Mouse (Mus musculus) olfactory bulb, adult 2 months (tissue): Measurements from ENCODE around the gene Mettl21e. TPM values are rescaled to one million over a fixed set of nuclear protein-coding genes. Genes with fewer than 3 reads are reported as not detected.
"Not testable (repeated sequence)": the region's sequence is repeated elsewhere in the genome, so short reads cannot be mapped to it uniquely, and the experiment has no call there.

Experiments
- H3K27ac ChIP-seq: fragments of 200-500 bp; 2 replicates; pipeline ENCODE4 v1.5.1; 2012; ENCODE audit warnings: low read depth, low read length; ENCODE audit not compliant: insufficient read depth
- H3K4me1 ChIP-seq: fragments of 200-500 bp; 2 replicates; pipeline ENCODE4 v1.6.1; 2012; ENCODE audit warnings: low read length; ENCODE audit not compliant: control insufficient read depth, insufficient read depth
- H3K4me3 ChIP-seq: fragments of 200-500 bp; 2 replicates; pipeline ENCODE4 v1.5.1; 2012; ENCODE audit warnings: mild to moderate bottlenecking, low read depth, low read length, moderate library complexity; ENCODE audit not compliant: insufficient read depth
- CTCF ChIP-seq: fragments of 200-500 bp; IDR thresholded peaks from 2 replicates; pipeline ENCODE4 v1.5.1; 2012; ENCODE audit warnings: low read depth, mild to moderate bottlenecking, low read length, moderate library complexity; ENCODE audit not compliant: insufficient read depth
- POLR2A ChIP-seq: fragments of 200-500 bp; IDR thresholded peaks from 2 replicates; pipeline ENCODE4 v1.6.1; 2012; ENCODE audit warnings: mild to moderate bottlenecking, low read depth, low read length, moderate library complexity; ENCODE audit not compliant: insufficient read depth
- WGBS: fragments of 180-500 bp; shearing (Covaris S2); methylation state at CpG from one replicate; pipeline ENCODE4 v1.1.7; 2018; 5-methylcytosine and 5-hydroxymethylcytosine counted together
- polyA plus RNA-seq: library from polyadenylated mRNA; stranded (reverse); fragments of >200 nt; gene quantifications from 2 replicates; pipeline ENCODE4 v1.2.4, GENCODE M21; 2012; ENCODE audit warnings: low replicate concordance; ENCODE audit not compliant: missing spikeins, insufficient read depth, insufficient read length

Gene Mettl21e
- not detected in 2 replicates for polyA plus RNA-seq

GRCm38 (mm10) chr1:44218876-44219275, at the start of gene Mettl21e:
Gene Mettl21e (minus strand): TSS chr1:44218961.
- 27% methylated on average over 1 of the region's 1 CpGs for WGBS
- no peaks in the 10 kb centered on the region for H3K4me1 ChIP-seq
- no peak within 1 kb of the TSS for H3K4me3 ChIP-seq
- no peak within 1 kb of the TSS for H3K27ac ChIP-seq
- TF ChIP-seq POLR2A (no peak), CTCF (no peak)

GRCm38 (mm10) chr1:44240440-44240839, 21.7 kb upstream of the Mettl21e start:
- not testable (repeated sequence) for H3K4me3 ChIP-seq, H3K27ac ChIP-seq, H3K4me1 ChIP-seq
- 86% methylated on average over 2 of the region's 2 CpGs for WGBS

- TF ChIP-seq CTCF (no peak), POLR2A (no peak)
- 95% methylated on average over 3 of the region's 3 CpGs for WGBS
- no peak overlapping the region for H3K27ac ChIP-seq
- no peak overlapping the region for H3K4me3 ChIP-seq
- no peaks in the 10 kb centered on the region for H3K4me1 ChIP-seq
Observed at GRCm38 (mm10) chr1:44239969-44240368, 21.2 kb upstream of the Mettl21e start.

GRCm38 (mm10) chr1:44237305-44237704, 18.5 kb upstream of the Mettl21e start:
- TF ChIP-seq CTCF (no peak), POLR2A (no peak)
- 87% methylated on average over 2 of the region's 2 CpGs for WGBS
- no peak overlapping the region for H3K27ac ChIP-seq

GRCm38 (mm10) chr1:44235311-44235710, 16.6 kb upstream of the Mettl21e start:
- Histone ChIP-seq H3K27ac (no peak overlapping the region), H3K4me3 (no peak overlapping the region), H3K4me1 (no peaks in the 10 kb centered on the region)
- 82% methylated on average over 2 of the region's 2 CpGs for WGBS
- TF ChIP-seq POLR2A (no peak), CTCF (no peak)

More at GRCm38 (mm10) chr1:44237305-44237704, 18.5 kb upstream of the Mettl21e start:
- no peak overlapping the region for H3K4me3 ChIP-seq
- no peaks in the 10 kb centered on the region for H3K4me1 ChIP-seq

DNA sequence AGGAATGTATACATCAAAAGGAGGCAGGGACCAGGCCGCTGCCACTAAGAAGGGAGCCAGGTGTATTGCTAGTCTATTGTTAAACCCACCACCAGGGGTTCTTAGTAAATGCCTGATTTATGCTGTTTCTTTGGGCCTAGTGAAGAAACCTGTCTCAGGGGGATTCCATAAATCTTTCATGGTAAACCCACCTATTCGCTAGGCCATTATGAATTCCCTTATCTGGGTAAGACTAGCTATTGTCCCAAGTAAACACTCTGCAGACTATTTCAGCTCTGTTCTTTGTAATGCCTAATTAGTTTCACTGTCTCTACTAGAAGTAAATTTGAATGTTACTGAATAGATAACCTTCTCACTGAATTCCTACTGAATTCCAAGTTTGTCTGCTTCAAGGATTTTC, 15.8 kb upstream of the Mettl21e start:
- 90% methylated on average over 2 of the region's 2 CpGs for WGBS
- not testable (repeated sequence) for H3K4me1 ChIP-seq, H3K27ac ChIP-seq, H3K4me3 ChIP-seq

GRCm38 (mm10) chr1:44229044-44229443, 10.3 kb upstream of the Mettl21e start:
- no peak overlapping the region for H3K4me3 ChIP-seq
- H3K27ac ChIP-seq = no peak overlapping the region
- WGBS = 44% methylated on average over 2 of the region's 2 CpGs
- TF ChIP-seq POLR2A (no peak), CTCF (no peak)
- no peaks in the 10 kb centered on the region for H3K4me1 ChIP-seq

- 87% methylated on average over 2 of the region's 2 CpGs for WGBS
- TF ChIP-seq CTCF (no peak), POLR2A (no peak)
- Histone ChIP-seq H3K4me1 (no peaks in the 10 kb centered on the region), H3K27ac (no peak overlapping the region), H3K4me3 (no peak overlapping the region)
Observed at GRCm38 (mm10) chr1:44217118-44217517, 1.6 kb downstream of the Mettl21e start.

- H3K27ac ChIP-seq = no peak overlapping the region
- no peaks in the 10 kb centered on the region for H3K4me1 ChIP-seq
- H3K4me3 ChIP-seq = no peak overlapping the region
- no peak for TF ChIP-seq CTCF
- TF ChIP-seq POLR2A = no peak
- WGBS = 52% methylated on average over 2 of the region's 2 CpGs
Observed at GRCm38 (mm10) chr1:44216352-44217116, 2.2 kb downstream of the Mettl21e start.

DNA sequence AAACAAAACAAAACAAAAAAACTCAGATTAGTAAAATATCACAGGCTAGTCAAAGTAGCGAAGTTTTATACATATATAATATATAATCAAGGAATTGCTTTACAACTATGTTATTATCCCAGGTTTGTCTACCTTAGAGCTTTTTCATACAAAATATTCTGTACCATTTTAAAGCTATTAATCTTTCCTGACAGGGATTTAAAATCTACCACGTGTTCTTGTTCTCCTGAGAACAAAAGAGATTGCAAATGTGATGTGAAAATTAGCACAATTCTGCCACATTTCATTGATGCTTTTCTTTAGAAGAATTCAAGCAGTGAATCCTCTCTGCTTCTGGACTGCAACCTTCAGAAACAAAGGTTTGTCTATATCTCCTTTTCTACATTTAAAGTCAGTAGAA, 4.3 kb downstream of the Mettl21e start:
- 45% methylated on average over 2 of the region's 2 CpGs for WGBS
- Histone ChIP-seq H3K27ac (no peak overlapping the region), H3K4me1 (no peaks in the 10 kb centered on the region), H3K4me3 (no peak overlapping the region)
- no peak for TF ChIP-seq POLR2A
- TF ChIP-seq CTCF = no peak

DNA sequence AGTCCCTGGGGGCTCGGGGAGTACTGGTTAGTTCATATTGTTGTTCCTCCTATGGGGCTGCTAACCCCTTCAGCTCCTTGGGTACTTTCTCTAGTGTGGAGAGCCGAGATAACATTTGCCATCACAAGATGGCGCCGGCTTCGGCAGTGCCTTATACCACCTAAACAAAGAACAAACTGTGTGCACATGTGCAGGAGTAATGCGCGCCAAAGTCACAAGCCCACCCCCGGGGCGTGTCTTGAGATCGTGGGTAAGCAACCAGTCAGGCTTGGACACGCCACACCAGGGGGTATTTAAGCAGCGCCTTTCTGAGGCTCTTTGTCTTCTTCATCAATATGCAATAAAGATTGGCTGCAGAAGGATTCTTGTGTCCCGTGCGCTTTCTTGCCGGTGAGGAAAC, 15.9 kb downstream of the Mettl21e start:
- TF ChIP-seq CTCF (no peak), POLR2A (no peak)
- Histone ChIP-seq H3K4me3 (no peak overlapping the region), H3K27ac (no peak overlapping the region), H3K4me1 (peaks cover 6% of the 10 kb centered on the region)
- 90% methylated on average over 15 of the region's 15 CpGs for WGBS
